Mouse (Mus musculus): ENCODE data around the gene Gid4.

DNA sequence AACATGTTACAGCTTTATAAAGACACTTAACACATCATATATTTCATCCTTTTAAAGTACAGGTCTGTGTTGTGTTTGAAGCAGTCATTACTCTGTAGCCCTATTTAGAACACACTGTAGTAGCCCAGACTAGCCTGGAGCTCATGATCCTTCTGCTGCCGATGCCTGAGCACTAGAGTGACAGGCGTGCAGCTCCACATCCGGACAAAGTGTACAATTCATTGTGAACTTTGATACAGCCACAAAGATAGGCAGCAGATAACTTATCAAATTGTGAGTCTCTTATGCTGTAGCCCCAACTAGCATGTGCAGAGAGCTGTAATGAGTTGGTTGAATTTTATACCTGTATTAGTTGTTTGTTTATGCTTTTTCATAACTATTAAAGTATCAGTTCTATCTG, 10.7 kb downstream of the Gid4 start:
- TF ChIP-seq POLR2A (IDR thresholded peaks at IDR 0.05; ENCODE audit: borderline replicate concordance, extremely low read depth, low read depth, low read length) (no peak), CTCF (IDR thresholded peaks at IDR 0.05; ENCODE audit: insufficient read depth, low read length) (no peak)

All from lung, adult 2 months (tissue).